Mouse (Mus musculus): ENCODE data around the gene Armh3.

DNA sequence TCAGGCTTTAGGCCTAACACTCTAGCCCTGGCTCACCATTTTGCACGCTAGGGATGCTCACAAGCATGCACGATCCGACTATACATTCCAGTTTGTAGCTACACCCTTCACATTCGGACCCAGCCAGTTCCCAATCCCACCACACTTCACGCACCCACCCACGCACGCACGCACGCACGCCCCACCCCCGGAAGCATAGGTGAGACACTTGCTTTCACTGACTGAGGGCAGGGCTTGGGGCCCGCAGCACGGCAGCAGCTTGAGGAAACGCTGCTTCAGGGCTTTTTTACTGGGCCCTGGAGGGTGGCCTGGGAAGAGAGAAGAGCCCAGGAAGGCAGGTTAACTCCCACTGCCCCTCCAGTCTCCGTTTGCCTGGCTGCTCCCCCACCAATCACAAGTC, 201.4 kb downstream of the Armh3 start:
- no peak for TF ChIP-seq CTCF (IDR thresholded peaks at IDR 0.05; ENCODE audit: borderline replicate concordance, insufficient read depth, low read length)
- TF ChIP-seq POLR2A (IDR thresholded peaks at IDR 0.05; ENCODE audit: low read depth, low read length), result no peak
